Mouse (Mus musculus) layer of hippocampus, adult 2 months (tissue): ENCODE data around the gene Fam162a. TPM values are rescaled to one million over a fixed set of nuclear protein-coding genes. Genes with fewer than 3 reads are reported as not detected.
"Not testable (repeated sequence)": the region's sequence is repeated elsewhere in the genome, so short reads cannot be mapped to it uniquely, and the experiment has no call there.

ENCODE experiments used
- DNase-seq, 2 experiments: peaks; one replicate each; pipeline ENCODE4 v3.0.0; 2022; ENCODE audit warnings: low spot score in 2 of 2
- H3K27ac ChIP-seq: fragments of 200-600 bp; 2 replicates; pipeline ENCODE4 v1.8.1; 2022
- H3K4me3 ChIP-seq: fragments of 200-600 bp; 2 replicates; pipeline ENCODE4 v1.8.1; 2022; ENCODE audit warnings: mild to moderate bottlenecking
- CTCF ChIP-seq: fragments of 200-600 bp; conservative IDR thresholded peaks from 2 replicates; pipeline ENCODE4 v1.8.1; 2022; ENCODE audit warnings: antibody characterized with exemption, mild to moderate bottlenecking, moderate library complexity
- total RNA-seq, 2 experiments: library from RNA; stranded (reverse); gene quantifications; 2 replicates each; pipeline ENCODE4 v1.2.3; 2021

Gene Fam162a
- total RNA-seq, 2 experiments from 2014 or later, result 74.2 to 83.6 TPM

GRCm38 (mm10) chr16:36074772-36075171 is 3.4 kb upstream of the Fam162a start:
- no peak overlapping the region for H3K4me3 ChIP-seq
- H3K27ac ChIP-seq, result no peak overlapping the region
- DNase-seq, result no peak
- no peak for TF ChIP-seq CTCF

- TF ChIP-seq CTCF, result no peak
- Histone ChIP-seq H3K4me3 (peak overlapping the region; percentile 97), H3K27ac (peak overlapping the region; percentile 99)
- no peak for DNase-seq
Measured at GRCm38 (mm10) chr16:36072410-36073011, 1.1 kb upstream of the Fam162a start.

GRCm38 (mm10) chr16:36071071-36071449 is 334 bp downstream of the Fam162a start:
- no peak for TF ChIP-seq CTCF
- Histone ChIP-seq H3K4me3 (peak overlapping the region; percentile 97), H3K27ac (peak overlapping the region; percentile 99)
- DNase-seq, result no peak

- no peak for DNase-seq
- Histone ChIP-seq H3K4me3 (peak overlapping the region; percentile 97), H3K27ac (no peak overlapping the region)
- peak; percentile 35 for TF ChIP-seq CTCF
Measured at GRCm38 (mm10) chr16:36069819-36070575, 1.4 kb downstream of the Fam162a start.

GRCm38 (mm10) chr16:36068356-36068755 is 3.0 kb downstream of the Fam162a start:
- H3K27ac ChIP-seq, result no peak overlapping the region
- no peak for TF ChIP-seq CTCF
- DNase-seq, result no peak
- no peak overlapping the region for H3K4me3 ChIP-seq

- H3K27ac ChIP-seq, result no peak overlapping the region
- no peak overlapping the region for H3K4me3 ChIP-seq
- no peak for DNase-seq
- TF ChIP-seq CTCF, result no peak
Measured at GRCm38 (mm10) chr16:36067694-36068093, 3.7 kb downstream of the Fam162a start.

- no peak for DNase-seq
Measured at GRCm38 (mm10) chr16:36064904-36065303, 6.5 kb downstream of the Fam162a start.

GRCm38 (mm10) chr16:36063315-36063714 is 8.1 kb downstream of the Fam162a start:
- H3K4me3 ChIP-seq, result no peak overlapping the region
- H3K27ac ChIP-seq, result peak overlapping the region; percentile 70
- DNase-seq, result no peak
- TF ChIP-seq CTCF, result no peak

More at GRCm38 (mm10) chr16:36064904-36065303, 6.5 kb downstream of the Fam162a start:
- no peak for TF ChIP-seq CTCF
- Histone ChIP-seq H3K4me3 (no peak overlapping the region), H3K27ac (no peak overlapping the region)

GRCm38 (mm10) chr16:36062534-36062933 is 8.9 kb downstream of the Fam162a start:
- H3K27ac ChIP-seq, result peak overlapping the region; percentile 70; the same call in 1 of the 2 replicates
- not testable (repeated sequence) for H3K4me3 ChIP-seq, DNase-seq

GRCm38 (mm10) chr16:36057933-36058475 is 13.4 kb downstream of the Fam162a start:
- Histone ChIP-seq H3K27ac (no peak overlapping the region), H3K4me3 (no peak overlapping the region)
- TF ChIP-seq CTCF, result no peak
- DNase-seq, result no peak

GRCm38 (mm10) chr16:36056416-36056815 is 15.0 kb downstream of the Fam162a start:
- TF ChIP-seq CTCF, result no peak
- DNase-seq, result no peak
- H3K27ac ChIP-seq, result no peak overlapping the region
- no peak overlapping the region for H3K4me3 ChIP-seq

GRCm38 (mm10) chr16:36054920-36055319 is 16.5 kb downstream of the Fam162a start:
- no peak overlapping the region for H3K4me3 ChIP-seq

GRCm38 (mm10) chr16:36053524-36054275 is 17.7 kb downstream of the Fam162a start:
- Histone ChIP-seq H3K27ac (no peak overlapping the region), H3K4me3 (no peak overlapping the region)
- no peak for TF ChIP-seq CTCF
- DNase-seq, result no peak

More at GRCm38 (mm10) chr16:36054920-36055319, 16.5 kb downstream of the Fam162a start:
- no peak for TF ChIP-seq CTCF
- DNase-seq, result no peak
- H3K27ac ChIP-seq, result no peak overlapping the region
